Mouse (Mus musculus) erythroblast, adult 5-6 weeks (primary cell): ENCODE measurements around the gene Fli1. TPM values are rescaled to one million over a fixed set of nuclear protein-coding genes. Genes with fewer than 3 reads are reported as not detected.

Experiments
- ATAC-seq: replicated peaks from 2 replicates; pipeline ENCODE4 v1.8.0; 2016; ENCODE audit warnings: moderate number of reproducible peaks, mild to moderate bottlenecking, moderate TSS enrichment, inconsistent platforms; ENCODE audit not compliant: poor library complexity, low FRiP score, severe bottlenecking
- total RNA-seq, 2 experiments: library from RNA; stranded (forward) in 1 of 2; stranded (reverse) in 1 of 2; fragments of 150-400 nt in 1 of 2; fragments of 200-764, 138-1000 nt in 1 of 2; gene quantifications; 2 replicates each; pipeline versions ENCODE4 v1.2.3 to v1.2.4; 2015 to 2017; ENCODE audit warnings: low replicate concordance in 2 of 2

Fli1 gene
- total RNA-seq, 2 experiments from 2014 or later: 26.2 to 27.3 TPM

GRCm38 (mm10) chr9:32529594-32529993 lies 13.1 kb downstream of the Fli1 start:
- ATAC-seq: no peak

GRCm38 (mm10) chr9:32527329-32527728 lies 15.3 kb downstream of the Fli1 start:
- no peak for ATAC-seq

- no peak for ATAC-seq
Observed at GRCm38 (mm10) chr9:32525787-32526186, 16.9 kb downstream of the Fli1 start.

GRCm38 (mm10) chr9:32522536-32523245 lies 20.0 kb downstream of the Fli1 start:
- ATAC-seq: no peak

- ATAC-seq: no peak
Observed at GRCm38 (mm10) chr9:32521331-32521730, 21.3 kb downstream of the Fli1 start.

GRCm38 (mm10) chr9:32520821-32521220 lies 21.8 kb downstream of the Fli1 start:
- ATAC-seq: no peak

GRCm38 (mm10) chr9:32519101-32520051 lies 23.3 kb downstream of the Fli1 start:
- no peak for ATAC-seq

- ATAC-seq: no peak
Observed at GRCm38 (mm10) chr9:32518351-32519075, 24.1 kb downstream of the Fli1 start.

- no peak for ATAC-seq
Observed at GRCm38 (mm10) chr9:32516691-32517090, 26.0 kb downstream of the Fli1 start.

GRCm38 (mm10) chr9:32515894-32516686 lies 26.6 kb downstream of the Fli1 start:
- no peak for ATAC-seq

GRCm38 (mm10) chr9:32514406-32515058 lies 28.1 kb downstream of the Fli1 start:
- ATAC-seq: no peak

- ATAC-seq: no peak
Observed at GRCm38 (mm10) chr9:32513471-32513870, 29.2 kb downstream of the Fli1 start.

- no peak for ATAC-seq
Observed at GRCm38 (mm10) chr9:32510454-32511263, 32.0 kb downstream of the Fli1 start.

GRCm38 (mm10) chr9:32509706-32510156 lies 32.9 kb downstream of the Fli1 start:
- no peak for ATAC-seq

- ATAC-seq: no peak
Observed at GRCm38 (mm10) chr9:32508648-32509047, 34.0 kb downstream of the Fli1 start.

GRCm38 (mm10) chr9:32508118-32508517 lies 34.5 kb downstream of the Fli1 start:
- no peak for ATAC-seq

- ATAC-seq: no peak
Observed at GRCm38 (mm10) chr9:32506866-32507861, 35.5 kb downstream of the Fli1 start.
